8 mouse cellular contexts compared by ENCODE assay signal in the genomic region with DNA sequence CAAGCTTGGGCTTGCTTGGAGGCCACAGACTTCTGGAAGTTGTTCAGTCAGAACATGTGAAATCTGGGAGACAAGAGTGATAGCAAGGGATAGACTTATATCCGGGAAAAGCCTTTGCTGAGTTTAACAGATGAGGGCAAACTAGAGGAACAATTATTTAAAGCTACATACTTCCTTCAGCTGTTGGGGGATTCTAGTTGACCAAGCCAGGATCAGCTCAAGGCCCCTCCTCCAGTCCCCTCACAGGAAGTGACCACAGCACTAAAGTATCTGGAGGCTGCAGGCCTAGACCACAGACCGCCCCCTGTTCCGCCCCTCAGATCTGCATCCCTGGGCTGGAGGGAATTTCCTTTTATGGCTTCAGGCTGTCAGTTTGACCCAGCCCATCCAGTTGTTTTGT. TPM values are rescaled to one million over a fixed set of nuclear protein-coding genes. Genes with fewer than 3 reads are reported as not detected.
DNase-seq lines count a peak whose midpoint lies in the region; ATAC-seq and TF ChIP-seq lines count a peak whose summit lies in the region.

No protein-coding gene starts in this region.

- peaks cover 45% of the 10 kb centered on the region for H3K36me3 ChIP-seq in C2C12 (ENCODE audit: control insufficient read depth, insufficient read depth)
- H3K36me3 ChIP-seq in lung, embryonic 14.5 days (ENCODE audit: insufficient read depth) = peaks cover 47% of the 10 kb centered on the region
- H3K36me3 ChIP-seq in small intestine, adult 2 months (ENCODE audit: control insufficient read depth, insufficient read depth, low read length) = peaks cover 22% of the 10 kb centered on the region

- TF ChIP-seq POLR2A in small intestine, adult 2 months (IDR thresholded peaks at IDR 0.05; ENCODE audit: low read depth, low read length) = no peak

- H3K4me2 ChIP-seq in lung, embryonic 14.5 days = peak overlapping the region; percentile 87

- intact Hi-C loops in left cerebral cortex, postnatal 36 days (cut with DNase I) = loop anchor here (5.0 kb wide), 1 partner anchor 107 kb away; the partner anchor contains the start of gene Trim3

- H3K27ac ChIP-seq in lung, embryonic 14.5 days (ENCODE audit: low read depth) = peak overlapping the region; percentile 95
- H3K27ac ChIP-seq in small intestine, adult 2 months (ENCODE audit: insufficient read depth, low read depth, low read length) = peak overlapping the region; percentile 92

- H3K4me1 ChIP-seq in lung, embryonic 14.5 days (ENCODE audit: insufficient read depth) = no peaks in the 10 kb centered on the region
- H3K4me1 ChIP-seq in small intestine, adult 2 months (ENCODE audit: control insufficient read depth, insufficient read depth, insufficient read length, low read length) = peaks cover 5% of the 10 kb centered on the region; the same call in 1 of the 2 replicates

- 10% methylated on average over 3 of the region's 3 CpGs for WGBS in lung, embryonic 14.5 days
- 52% methylated on average over 3 of the region's 3 CpGs for WGBS in small intestine, adult 2 months

- TF ChIP-seq CTCF in C2C12 (IDR thresholded peaks at IDR 0.05; ENCODE audit: control insufficient read depth, insufficient read depth, insufficient read length) = no peak
- TF ChIP-seq CTCF in lung, embryonic 14.5 days (IDR thresholded peaks at IDR 0.05; ENCODE audit: low read depth) = no peak
- no peak for TF ChIP-seq CTCF in small intestine, adult 2 months (IDR thresholded peaks at IDR 0.05; ENCODE audit: extremely low read depth, insufficient read length, insufficient replicate concordance, low read depth, low read length)

- peak; percentile 62 for DNase-seq in adrenal gland, postnatal 10 days
- peak; percentile 80 to 92 for DNase-seq in heart, adult 18-20 months
- DNase-seq in kidney, adult 18-20 months = peak; percentile 55
- DNase-seq in lung, embryonic 14.5 days = peak; percentile 92
- DNase-seq in left cerebral cortex, postnatal 36 days (ENCODE audit: low spot score in 2 of 2) = no peak
- DNase-seq in cerebellum, postnatal 25 days = no peak

- H3K79me2 ChIP-seq in C2C12 (ENCODE audit: control insufficient read depth, insufficient read depth) = peaks cover 85% of the 10 kb centered on the region

- ATAC-seq in lung, embryonic 14.5 days (ENCODE audit: insufficient read depth) = peak; percentile 76

- peak overlapping the region; percentile 90; the same call in 1 of the 2 replicates for H3K9ac ChIP-seq in lung, embryonic 14.5 days

- H3K4me3 ChIP-seq in C2C12 (ENCODE audit: insufficient read depth, poor library complexity, severe bottlenecking) = peak overlapping the region; percentile 71
- H3K4me3 ChIP-seq in lung, embryonic 14.5 days (ENCODE audit: low read depth, low read length) = peak overlapping the region; percentile 93
- H3K4me3 ChIP-seq in small intestine, adult 2 months (ENCODE audit: low read depth, low read length) = peak overlapping the region; percentile 33; the same call in 1 of the 2 replicates

- H3ac ChIP-seq in C2C12 (ENCODE audit: control insufficient read depth, insufficient read length, low read depth) = peak overlapping the region; percentile 27

- no peaks in the 10 kb centered on the region for H3K9me3 ChIP-seq in lung, embryonic 14.5 days (ENCODE audit: low read depth, low read length)

- H3K27me3 ChIP-seq in C2C12 (ENCODE audit: control insufficient read depth, insufficient read depth, insufficient read length) = no peaks in the 10 kb centered on the region
- H3K27me3 ChIP-seq in lung, embryonic 14.5 days (ENCODE audit: insufficient read depth, low read length) = no peaks in the 10 kb centered on the region
- H3K27me3 ChIP-seq in small intestine, adult 2 months (ENCODE audit: control insufficient read depth, insufficient read depth, low read length) = no peaks in the 10 kb centered on the region

- peaks cover 55% of the 10 kb centered on the region for H3K79me3 ChIP-seq in C2C12 (ENCODE audit: low read depth)

TF ChIP-seq in C2C12, 6 proteins besides CTCF, POLR2A, EP300 and RAD21:
- no peak for TF ChIP-seq CEBPB (IDR thresholded peaks at IDR 0.05; ENCODE audit: low read depth)
TF ChIP-seq in C2C12: peak in this region for 0.

RNA-seq across cellular contexts. Expression of gene Rrp8, which starts 1.8 kb away (rescaled TPM):
- 35.8 TPM for polyA plus RNA-seq in C2C12 (2012; fragmentation: generic; extraction: Trizol)
- total RNA-seq in adrenal gland, postnatal 10 days (2021) = 10 to 100 TPM; 15.3 to 17.6 TPM
- 10 to 100 TPM in 1 of 2 experiments, 1 to 10 TPM in 1; 9.6 to 14.5 TPM for total RNA-seq in heart, adult 18-20 months (2021)
- polyA plus RNA-seq in lung, embryonic 14.5 days (2014; fragmentation: Nextera tagmentation; extraction: Ambion mirVana) = 45.2 and 48.9 TPM in 2 replicates
- polyA plus RNA-seq in small intestine, adult 2 months (2012; rRNA removed) = 2.5 and 2.7 TPM in 2 replicates
- 10 to 100 TPM; 13.0 to 14.0 TPM for total RNA-seq in left cerebral cortex, postnatal 36 days (2021)

RNA-seq across cellular contexts. Expression of gene Ilk, which starts 2.6 kb away (rescaled TPM):
- polyA plus RNA-seq in C2C12 (2012; fragmentation: generic; extraction: Trizol) = 375 TPM
- total RNA-seq in adrenal gland, postnatal 10 days (2021) = 100 to 1,000 TPM; 135 to 139 TPM
- 10 to 100 TPM; 75.0 to 75.7 TPM for total RNA-seq in heart, adult 18-20 months (2021)
- polyA plus RNA-seq in lung, embryonic 14.5 days (2014; fragmentation: Nextera tagmentation; extraction: Ambion mirVana) = 372 and 377 TPM in 2 replicates
- polyA plus RNA-seq in small intestine, adult 2 months (2012; rRNA removed) = 39.9 and 60.8 TPM in 2 replicates
- total RNA-seq in left cerebral cortex, postnatal 36 days (2021) = 10 to 100 TPM; 78.8 to 81.7 TPM

RNA-seq across cellular contexts. Expression of gene Taf10, which starts 5.2 kb away (rescaled TPM):
- polyA plus RNA-seq in C2C12 (2012; fragmentation: generic; extraction: Trizol) = 327 TPM
- 100 to 1,000 TPM; 167 to 172 TPM for total RNA-seq in adrenal gland, postnatal 10 days (2021)
- 100 to 1,000 TPM in 1 of 2 experiments, 10 to 100 TPM in 1; 94.8 to 120 TPM for total RNA-seq in heart, adult 18-20 months (2021)
- 175 and 192 TPM in 2 replicates for polyA plus RNA-seq in lung, embryonic 14.5 days (2014; fragmentation: Nextera tagmentation; extraction: Ambion mirVana)
- polyA plus RNA-seq in small intestine, adult 2 months (2012; rRNA removed) = 400 and 599 TPM in 2 replicates
- 100 to 1,000 TPM; 112 to 127 TPM for total RNA-seq in left cerebral cortex, postnatal 36 days (2021)

RNA-seq across cellular contexts. Expression of gene Tpp1, which starts 13.1 kb away (rescaled TPM):
- 41.6 TPM for polyA plus RNA-seq in C2C12 (2012; fragmentation: generic; extraction: Trizol)
- total RNA-seq in adrenal gland, postnatal 10 days (2021) = 10 to 100 TPM; 65.5 to 68.8 TPM
- total RNA-seq in heart, adult 18-20 months (2021) = 10 to 100 TPM; 39.1 to 52.2 TPM
- 73.7 and 78.2 TPM in 2 replicates for polyA plus RNA-seq in lung, embryonic 14.5 days (2014; fragmentation: Nextera tagmentation; extraction: Ambion mirVana)
- polyA plus RNA-seq in small intestine, adult 2 months (2012; rRNA removed) = 37.2 and 55.9 TPM in 2 replicates
- 10 to 100 TPM; 59.6 to 73.9 TPM for total RNA-seq in left cerebral cortex, postnatal 36 days (2021)

RNA-seq across cellular contexts. Expression of gene Dchs1, which starts 48.5 kb away (rescaled TPM):
- polyA plus RNA-seq in C2C12 (2012; fragmentation: generic; extraction: Trizol) = 1.8 TPM
- total RNA-seq in adrenal gland, postnatal 10 days (2021) = 10 to 100 TPM; 11.8 to 17.1 TPM
- 1 to 10 TPM; 6.0 to 7.3 TPM for total RNA-seq in heart, adult 18-20 months (2021)
- 17.7 and 20.7 TPM in 2 replicates for polyA plus RNA-seq in lung, embryonic 14.5 days (2014; fragmentation: Nextera tagmentation; extraction: Ambion mirVana)
- polyA plus RNA-seq in small intestine, adult 2 months (2012; rRNA removed) = 2.9 and 5.2 TPM in 2 replicates
- total RNA-seq in left cerebral cortex, postnatal 36 days (2021) = 10 to 100 TPM in 1 of 2 experiments, 1 to 10 TPM in 1; 8.6 to 11.5 TPM

Comparison
In these comparisons a context has a peak if more than half of its experiments do, and no peak if none do; other contexts are left out.
1. H3K4me3 ChIP-seq: peak in every context shown above with its lines; median percentile 93 in lung, embryonic 14.5 days; 71 in C2C12; 33 in small intestine, adult 2 months.
2. DNase-seq: peak in adrenal gland, postnatal 10 days (single experiment), heart, adult 18-20 months (2 of 2), kidney, adult 18-20 months (single experiment) and lung, embryonic 14.5 days (single experiment); none in left cerebral cortex, postnatal 36 days (0 of 2) and cerebellum, postnatal 25 days (0 of 2).